Mouse (Mus musculus): ENCODE measurements around the gene Afap1.

Gene Afap1

GRCm38 (mm10) chr5:35898114-35898513 lies 5.0 kb downstream of the Afap1 start:
- DNase-seq: no peak

- DNase-seq: no peak
These were observed 5.9 kb downstream of the Afap1 start for GRCm38 (mm10) chr5:35898994-35899393.

- DNase-seq: peak; percentile 51
These were observed 7.5 kb downstream of the Afap1 start for GRCm38 (mm10) chr5:35900401-35901225.

GRCm38 (mm10) chr5:35901226-35901809 lies 8.2 kb downstream of the Afap1 start:
- DNase-seq: no peak

- no peak for DNase-seq
These were observed 10.3 kb downstream of the Afap1 start for GRCm38 (mm10) chr5:35903456-35903855.

- no peak for DNase-seq
These were observed 12.2 kb downstream of the Afap1 start for GRCm38 (mm10) chr5:35905283-35905682.

- DNase-seq: no peak
These were observed 14.0 kb downstream of the Afap1 start for GRCm38 (mm10) chr5:35907090-35907489.

- peak; percentile 96 for DNase-seq
These were observed 14.7 kb downstream of the Afap1 start for GRCm38 (mm10) chr5:35907633-35908426.

GRCm38 (mm10) chr5:35908626-35909443 lies 15.7 kb downstream of the Afap1 start:
- DNase-seq: peak; percentile 46

GRCm38 (mm10) chr5:35915629-35916300 lies 22.6 kb downstream of the Afap1 start:
- DNase-seq: no peak

- DNase-seq: no peak
These were observed 23.5 kb downstream of the Afap1 start for GRCm38 (mm10) chr5:35916666-35917065.

- no peak for DNase-seq
These were observed 25.3 kb downstream of the Afap1 start for GRCm38 (mm10) chr5:35918387-35918786.

GRCm38 (mm10) chr5:35920076-35920475 lies 27.0 kb downstream of the Afap1 start:
- DNase-seq: no peak

- no peak for DNase-seq
These were observed 27.4 kb downstream of the Afap1 start for GRCm38 (mm10) chr5:35920557-35920956.

- no peak for DNase-seq
These were observed 28.0 kb downstream of the Afap1 start for GRCm38 (mm10) chr5:35921141-35921540.

GRCm38 (mm10) chr5:35921595-35922254 lies 28.6 kb downstream of the Afap1 start:
- peak; percentile 28 for DNase-seq

- no peak for DNase-seq
These were observed 30.3 kb downstream of the Afap1 start for GRCm38 (mm10) chr5:35923448-35923847.

- DNase-seq: peak; percentile 24
These were observed 32.1 kb downstream of the Afap1 start for GRCm38 (mm10) chr5:35925171-35925634.

GRCm38 (mm10) chr5:35926511-35926910 lies 33.4 kb downstream of the Afap1 start:
- DNase-seq: no peak

GRCm38 (mm10) chr5:35931296-35931695 lies 38.2 kb downstream of the Afap1 start:
- no peak for DNase-seq

GRCm38 (mm10) chr5:35933059-35933458 lies 39.9 kb downstream of the Afap1 start:
- no peak for DNase-seq

Data from kidney, adult 11 months (tissue).